27 mouse cellular contexts compared by ENCODE assay signal in the genomic region with DNA sequence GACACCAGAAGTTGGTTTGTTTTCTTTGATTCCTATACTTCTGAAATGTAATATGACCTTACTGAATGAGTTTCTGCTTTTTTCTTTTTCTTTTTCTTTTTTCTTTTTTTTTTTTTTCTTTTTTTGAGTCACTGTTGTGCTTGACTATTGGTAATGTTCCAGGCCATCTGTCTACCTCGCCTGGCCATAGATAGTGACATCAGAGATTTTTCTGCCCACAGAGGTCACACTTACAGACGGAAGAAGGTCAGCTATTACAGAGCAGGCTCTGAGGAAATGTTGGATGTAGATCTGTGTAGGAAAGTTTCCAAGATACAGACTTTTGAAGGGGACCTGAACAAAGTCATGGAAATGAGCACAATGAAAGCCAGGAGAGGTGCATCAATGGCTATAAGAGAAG.
DNase-seq lines count a peak whose midpoint lies in the region; ATAC-seq and TF ChIP-seq lines count a peak whose summit lies in the region.
"Had no signal": no experiment of that assay in that cellular context is flagged by ENCODE, and none has a peak within 500 bp of the region (broad histone marks: within the 10 kb centered on the region; RNA-seq: fewer than 3 reads in every experiment).

No protein-coding gene starts in this region.

- no peak for TF ChIP-seq CTCF in midbrain, postnatal 0 days (IDR thresholded peaks at IDR 0.05)

- no peak for ATAC-seq in midbrain, postnatal 0 days (ENCODE audit: low FRiP score)
- ATAC-seq in midbrain, embryonic 11.5 days (ENCODE audit: low FRiP score), result no peak
- no peak for ATAC-seq in forebrain, embryonic 16.5 days
- ATAC-seq: activated CD4-positive, CD25-positive, alpha-beta regulatory T cell, adult 4 months; intestine, postnatal 0 days had no signal

- H3K4me3 ChIP-seq in midbrain, postnatal 0 days (ENCODE audit: low read depth, low read length), result no peak overlapping the region
- no peak overlapping the region for H3K4me3 ChIP-seq in midbrain, embryonic 11.5 days (ENCODE audit: low read depth, low read length)
- no peak overlapping the region for H3K4me3 ChIP-seq in forebrain, embryonic 16.5 days (replicated peaks; ENCODE audit: low read length)
- H3K4me3 ChIP-seq: embryonic facial prominence, embryonic 13.5 days; heart, embryonic 10.5 days; hindbrain, embryonic 13.5 days; limb, embryonic 10.5 days; limb, embryonic 15.5 days; liver, embryonic 13.5 days had no signal

- no peaks in the 10 kb centered on the region for H3K27me3 ChIP-seq in midbrain, postnatal 0 days (ENCODE audit: insufficient read depth, low read length)
- no peaks in the 10 kb centered on the region for H3K27me3 ChIP-seq in midbrain, embryonic 11.5 days (ENCODE audit: control insufficient read depth, insufficient read depth, low read length)
- no peaks in the 10 kb centered on the region for H3K27me3 ChIP-seq in forebrain, embryonic 16.5 days (replicated peaks; ENCODE audit: control insufficient read depth, insufficient read depth, low read length)
- H3K27me3 ChIP-seq: embryonic facial prominence, embryonic 13.5 days; hindbrain, embryonic 13.5 days; limb, embryonic 15.5 days; liver, embryonic 13.5 days had no signal

- no peaks in the 10 kb centered on the region for H3K4me1 ChIP-seq in midbrain, postnatal 0 days (ENCODE audit: insufficient read depth, low read length)
- H3K4me1 ChIP-seq in midbrain, embryonic 11.5 days (ENCODE audit: control insufficient read depth, insufficient read depth, low read length), result no peaks in the 10 kb centered on the region
- H3K4me1 ChIP-seq in forebrain, embryonic 16.5 days (replicated peaks; ENCODE audit: control insufficient read depth, insufficient read depth, low read length), result no peaks in the 10 kb centered on the region
- H3K4me1 ChIP-seq: embryonic facial prominence, embryonic 13.5 days; heart, embryonic 10.5 days; limb, embryonic 10.5 days; limb, embryonic 15.5 days; liver, embryonic 13.5 days had no signal

- WGBS in midbrain, postnatal 0 days, result 72% methylated on average over 2 of the region's 2 CpGs
- WGBS in midbrain, embryonic 11.5 days, result 75% methylated on average over 2 of the region's 2 CpGs
- WGBS in forebrain, embryonic 16.5 days, result 57% methylated on average over 2 of the region's 2 CpGs

- H3K36me3 ChIP-seq in midbrain, postnatal 0 days (ENCODE audit: insufficient read depth, low read length), result no peaks in the 10 kb centered on the region
- no peaks in the 10 kb centered on the region for H3K36me3 ChIP-seq in midbrain, embryonic 11.5 days (ENCODE audit: control insufficient read depth, insufficient read depth, low read length)
- no peaks in the 10 kb centered on the region for H3K36me3 ChIP-seq in forebrain, embryonic 16.5 days (ENCODE audit: control insufficient read depth, insufficient read depth)
- H3K36me3 ChIP-seq: embryonic facial prominence, embryonic 13.5 days; heart, embryonic 10.5 days; hindbrain, embryonic 13.5 days; limb, embryonic 10.5 days; limb, embryonic 15.5 days; liver, embryonic 13.5 days had no signal

- H3K9ac ChIP-seq in midbrain, postnatal 0 days (replicated peaks; ENCODE audit: low read length, poor library complexity, severe bottlenecking), result no peak overlapping the region
- no peak overlapping the region for H3K9ac ChIP-seq in midbrain, embryonic 11.5 days (ENCODE audit: low read length)
- H3K9ac ChIP-seq in forebrain, embryonic 16.5 days (replicated peaks; ENCODE audit: low read depth, low read length), result no peak overlapping the region
- H3K9ac ChIP-seq: embryonic facial prominence, embryonic 13.5 days; forebrain, postnatal 0 days; hindbrain, embryonic 13.5 days; limb, embryonic 15.5 days; liver, embryonic 13.5 days had no signal

- DNase-seq in midbrain, postnatal 0 days (ENCODE audit: low spot score), result peak; percentile 22
- no peak for DNase-seq in midbrain, embryonic 11.5 days (ENCODE audit: low spot score, missing footprints)
- peak; percentile 63 to 71 for DNase-seq in cerebellum, adult 18-20 months
- peak; percentile 72 to 76 for DNase-seq in cerebellum, postnatal 10 days
- DNase-seq in urinary bladder, adult 2 months (ENCODE audit: low spot score), result no peak
- no peak for DNase-seq in layer of hippocampus, postnatal 36 days
- DNase-seq: adrenal gland, adult 2 months; B cell, adult 2 months; forebrain, postnatal 0 days; gastrocnemius, postnatal 10 days; heart, postnatal 36 days; kidney, postnatal 14 days; liver, embryonic 13.5 days; lung, adult 2 months; lung, postnatal 10 days; midbrain, embryonic 14.5 days; spleen, adult 18-20 months; thymus, postnatal 14 days had no signal

- no peak overlapping the region for H3K4me2 ChIP-seq in midbrain, postnatal 0 days (ENCODE audit: low read depth, low read length, poor library complexity, severe bottlenecking)
- no peak overlapping the region for H3K4me2 ChIP-seq in midbrain, embryonic 11.5 days
- no peak overlapping the region for H3K4me2 ChIP-seq in forebrain, embryonic 16.5 days (ENCODE audit: low read length)
- H3K4me2 ChIP-seq: embryonic facial prominence, embryonic 13.5 days; hindbrain, embryonic 13.5 days; limb, embryonic 15.5 days; liver, embryonic 13.5 days had no signal

- no peak overlapping the region for H3K27ac ChIP-seq in midbrain, postnatal 0 days (ENCODE audit: low read depth, low read length)
- H3K27ac ChIP-seq in midbrain, embryonic 11.5 days (ENCODE audit: low read depth, low read length), result no peak overlapping the region
- no peak overlapping the region for H3K27ac ChIP-seq in forebrain, embryonic 16.5 days (ENCODE audit: low read length)
- H3K27ac ChIP-seq: embryonic facial prominence, embryonic 13.5 days; heart, embryonic 10.5 days; hindbrain, embryonic 13.5 days; limb, embryonic 10.5 days; limb, embryonic 15.5 days; liver, embryonic 13.5 days; macrophage had no signal

- no peaks in the 10 kb centered on the region for H3K9me3 ChIP-seq in midbrain, postnatal 0 days (ENCODE audit: low read length)
- no peaks in the 10 kb centered on the region for H3K9me3 ChIP-seq in midbrain, embryonic 11.5 days (ENCODE audit: control insufficient read depth, low read length)
- H3K9me3 ChIP-seq in forebrain, embryonic 16.5 days (ENCODE audit: control insufficient read depth, low read length), result no peaks in the 10 kb centered on the region
- H3K9me3 ChIP-seq: embryonic facial prominence, embryonic 13.5 days; heart, embryonic 10.5 days; hindbrain, embryonic 13.5 days; limb, embryonic 10.5 days; limb, embryonic 15.5 days; liver, embryonic 13.5 days had no signal

Comparison
In these comparisons a context has a peak if more than half of its experiments do, and no peak if none do; other contexts are left out.
1. DNase-seq: peak in midbrain, postnatal 0 days (single experiment), cerebellum, adult 18-20 months (2 of 2) and cerebellum, postnatal 10 days (2 of 2); none in midbrain, embryonic 11.5 days (single experiment), urinary bladder, adult 2 months (single experiment) and layer of hippocampus, postnatal 36 days (0 of 2).